Mouse (Mus musculus) ES-E14 (cell line): Measurements from ENCODE around the gene Actn2.

Source experiments
- CHD2 ChIP-seq: IDR thresholded peaks from 2 replicates; pipeline ENCODE4 v1.6.1; 2014; ENCODE audit warnings: mild to moderate bottlenecking, low read depth, low read length, inconsistent platforms
- MAFK ChIP-seq: IDR thresholded peaks from 2 replicates; pipeline ENCODE4 v1.6.1; 2014; ENCODE audit warnings: mild to moderate bottlenecking, low read depth, low read length, inconsistent platforms; ENCODE audit not compliant: insufficient read depth
- ZNF384 ChIP-seq: IDR thresholded peaks from 2 replicates; pipeline ENCODE4 v1.6.1; 2012; ENCODE audit warnings: low read depth, low read length, inconsistent platforms

DNA sequence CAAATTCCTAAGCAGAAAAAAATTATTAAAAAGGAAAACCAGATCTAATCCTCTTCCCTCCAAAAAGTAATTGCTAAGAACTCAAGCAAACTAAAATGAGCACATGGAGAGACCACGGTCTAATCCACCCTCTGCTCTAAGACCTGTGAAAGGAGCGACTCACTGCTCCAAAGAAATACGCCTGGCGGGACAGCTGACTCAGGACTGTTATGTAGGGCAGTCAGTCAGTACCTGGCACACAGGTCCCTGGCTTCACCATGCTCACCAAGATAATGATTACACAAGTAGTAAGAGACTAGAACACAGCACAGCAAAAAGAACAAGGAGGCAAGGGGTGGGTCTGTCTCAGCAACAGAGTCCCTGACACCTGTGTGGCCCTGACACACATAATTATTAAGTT, 112.3 kb downstream of the Actn2 start:
- no peak for TF ChIP-seq CHD2
- TF ChIP-seq ZNF384: no peak
- TF ChIP-seq MAFK: no peak
